Mouse (Mus musculus): ENCODE data around the gene Gatad2a.
A peak's percentile ranks its signal among the peaks of the same experiment; 100 is the strongest.
"Not testable (repeated sequence)": the region's sequence is repeated elsewhere in the genome, so short reads cannot be mapped to it uniquely, and the experiment has no call there.

Gatad2a gene

GRCm38 (mm10) chr8:69995422-69995775, 785 bp downstream of the Gatad2a start:
- DNase-seq (ENCODE audit: low read depth, low spot score), result no peak

- not testable (repeated sequence) for DNase-seq (ENCODE audit: low read depth, low spot score)
Measured at GRCm38 (mm10) chr8:69988936-69989335, 7.2 kb downstream of the Gatad2a start.

- DNase-seq (ENCODE audit: low read depth, low spot score), result no peak
Measured at GRCm38 (mm10) chr8:69987744-69988143, 8.4 kb downstream of the Gatad2a start.

- DNase-seq (ENCODE audit: low read depth, low spot score), result no peak
Measured at GRCm38 (mm10) chr8:69984876-69985553, 11.2 kb downstream of the Gatad2a start.

- no peak for DNase-seq (ENCODE audit: low read depth, low spot score)
Measured at GRCm38 (mm10) chr8:69978456-69978855, 17.7 kb downstream of the Gatad2a start.

GRCm38 (mm10) chr8:69974806-69975205, 21.4 kb downstream of the Gatad2a start:
- DNase-seq (ENCODE audit: low read depth, low spot score), result no peak

GRCm38 (mm10) chr8:69974194-69974614, 22.0 kb downstream of the Gatad2a start:
- DNase-seq (ENCODE audit: low read depth, low spot score), result peak; percentile 97

- no peak for DNase-seq (ENCODE audit: low read depth, low spot score)
Measured at GRCm38 (mm10) chr8:69973442-69974161, 22.6 kb downstream of the Gatad2a start.

- DNase-seq (ENCODE audit: low read depth, low spot score), result no peak
Measured at GRCm38 (mm10) chr8:69973063-69973441, 23.1 kb downstream of the Gatad2a start.

GRCm38 (mm10) chr8:69970880-69971279, 25.3 kb downstream of the Gatad2a start:
- no peak for DNase-seq (ENCODE audit: low read depth, low spot score)

- DNase-seq (ENCODE audit: low read depth, low spot score), result no peak
Measured at GRCm38 (mm10) chr8:69967291-69967933, 28.8 kb downstream of the Gatad2a start.

- DNase-seq (ENCODE audit: low read depth, low spot score), result no peak
Measured at GRCm38 (mm10) chr8:69959241-69959640, 36.9 kb downstream of the Gatad2a start.

GRCm38 (mm10) chr8:69957879-69958278, 38.3 kb downstream of the Gatad2a start:
- DNase-seq (ENCODE audit: low read depth, low spot score), result no peak

- no peak for DNase-seq (ENCODE audit: low read depth, low spot score)
Measured at GRCm38 (mm10) chr8:69957419-69957818, 38.8 kb downstream of the Gatad2a start.

GRCm38 (mm10) chr8:69956651-69957050, 39.5 kb downstream of the Gatad2a start:
- DNase-seq (ENCODE audit: low read depth, low spot score), result no peak

GRCm38 (mm10) chr8:69954642-69955041, 41.5 kb downstream of the Gatad2a start:
- DNase-seq (ENCODE audit: low read depth, low spot score), result no peak

GRCm38 (mm10) chr8:69954213-69954612, 42.0 kb downstream of the Gatad2a start:
- DNase-seq (ENCODE audit: low read depth, low spot score), result peak; percentile 28

- no peak for DNase-seq (ENCODE audit: low read depth, low spot score)
Measured at GRCm38 (mm10) chr8:69950300-69950699, 45.9 kb downstream of the Gatad2a start.

- DNase-seq (ENCODE audit: low read depth, low spot score), result not testable (repeated sequence)
Measured at GRCm38 (mm10) chr8:69942495-69942894, 53.7 kb downstream of the Gatad2a start.

GRCm38 (mm10) chr8:69940386-69940785, 55.8 kb downstream of the Gatad2a start:
- no peak for DNase-seq (ENCODE audit: low read depth, low spot score)

- peak; percentile 74 for DNase-seq (ENCODE audit: low read depth, low spot score)
Measured at GRCm38 (mm10) chr8:69939633-69940032, 56.6 kb downstream of the Gatad2a start.

- DNase-seq (ENCODE audit: low read depth, low spot score), result no peak
Measured at GRCm38 (mm10) chr8:69938245-69938982, 57.8 kb downstream of the Gatad2a start.

Data from skeletal muscle tissue, adult 2 months (tissue).